Mouse (Mus musculus) neutrophil, adult 59 days (primary cell): ENCODE results near the gene Olfr247. TPM values are rescaled to one million over a fixed set of nuclear protein-coding genes. Genes with fewer than 3 reads are reported as not detected.

ENCODE experiments used
- total RNA-seq, 2 experiments: library from RNA; stranded (reverse); gene quantifications; 1 replicate in 1 of 2; 2 replicates in 1 of 2; pipeline ENCODE4 v1.2.4; 2023

Olfr247 gene
- total RNA-seq = not detected

GRCm38 (mm10) chr10:129976040-129976439, at the start of gene Olfr247:
Olfr247 (minus strand) TSS chr10:129976140.

GRCm38 (mm10) chr10:130012321-130012720, 36.4 kb upstream of the Olfr247 start, which contains the start of gene Olfr820:
Olfr820 (plus strand) TSS chr10:130012621.

GRCm38 (mm10) chr10:129984962-129985361, 9.0 kb upstream of the Olfr247 start, which contains the start of gene Gm10310:
Gm10310 (minus strand) TSS chr10:129985062.

GRCm38 (mm10) chr10:129967166-129967565, 8.8 kb downstream of the Olfr247 start, which contains the start of gene Olfr819:
Olfr819 (minus strand) TSS chr10:129967266.

GRCm38 (mm10) chr10:129949000-129949399, 26.9 kb downstream of the Olfr247 start, which contains the start of gene Olfr818:
Olfr818 (minus strand) TSS chr10:129949100.

Other genes starting within 250 kb of the Olfr247 start
- gene Olfr805, start 246.8 kb downstream of the Olfr247 start, total RNA-seq = not detected
- not detected for gene Olfr806, start 234.2 kb downstream of the Olfr247 start, total RNA-seq
- not detected for gene Olfr807, start 218.3 kb downstream of the Olfr247 start, total RNA-seq
- gene Olfr808, start 210.7 kb downstream of the Olfr247 start, total RNA-seq = not detected
- not detected for gene Olfr809, start 201.5 kb downstream of the Olfr247 start, total RNA-seq
- not detected for gene Olfr810, start 181.2 kb downstream of the Olfr247 start, total RNA-seq
- gene Olfr811, start 171.7 kb downstream of the Olfr247 start, total RNA-seq = not detected
- gene Olfr812, start 130.0 kb downstream of the Olfr247 start, total RNA-seq = not detected
- gene Olfr813, start 120.8 kb downstream of the Olfr247 start, total RNA-seq = not detected
- not detected for gene Olfr814, start 96.3 kb downstream of the Olfr247 start, total RNA-seq
- not detected for gene Olfr815, start 70.3 kb downstream of the Olfr247 start, total RNA-seq
- gene Olfr816, start 60.5 kb downstream of the Olfr247 start, total RNA-seq = not detected
- gene Olfr818, start 27.0 kb downstream of the Olfr247 start, total RNA-seq = not detected
- not detected for gene Olfr819, start 8.9 kb downstream of the Olfr247 start, total RNA-seq
- gene Gm10310, start 8.9 kb upstream of the Olfr247 start, total RNA-seq = not detected
- not detected for gene Olfr820, start 36.5 kb upstream of the Olfr247 start, total RNA-seq
- not detected for gene Olfr821, start 54.2 kb upstream of the Olfr247 start, total RNA-seq
- gene Olfr822, start 95.1 kb upstream of the Olfr247 start, total RNA-seq = not detected
- gene Olfr823, start 139.2 kb upstream of the Olfr247 start, total RNA-seq = not detected
- not detected for gene Olfr824, start 153.9 kb upstream of the Olfr247 start, total RNA-seq
- gene Olfr825, start 190.6 kb upstream of the Olfr247 start, total RNA-seq = not detected
- gene Olfr826, start 208.0 kb upstream of the Olfr247 start, total RNA-seq = not detected
- not detected for gene Olfr827, start 238.3 kb upstream of the Olfr247 start, total RNA-seq